In the genomic region with DNA sequence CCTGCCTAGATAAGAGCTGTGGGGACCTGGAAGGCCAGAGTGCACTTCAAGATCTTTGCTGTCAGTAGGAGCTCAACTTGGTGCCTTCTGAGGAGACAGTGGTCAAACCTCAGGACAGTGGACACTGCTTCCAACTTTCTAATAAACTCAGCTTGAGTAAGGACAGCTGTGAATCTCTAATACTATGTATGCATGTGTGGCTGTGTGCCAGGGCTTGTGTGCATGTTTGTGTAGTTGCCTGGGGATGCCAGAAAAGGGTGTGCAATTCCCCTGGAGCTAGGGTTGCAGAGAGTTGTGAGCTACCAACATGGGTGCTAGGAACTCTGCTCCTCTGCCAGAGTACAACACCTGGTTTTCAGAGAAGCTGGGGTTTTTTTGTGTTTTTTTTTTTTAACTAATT, we compare ENCODE assay signal across 23 mouse cellular contexts.
"Had no signal": no experiment of that assay in that cellular context is flagged by ENCODE, and none has a peak within 500 bp of the region (broad histone marks: within the 10 kb centered on the region; RNA-seq: fewer than 3 reads in every experiment).

No protein-coding gene starts in this region.

- H3K4me2 ChIP-seq: heart, embryonic 11.5 days; heart, embryonic 13.5 days; heart, embryonic 15.5 days; hindbrain, embryonic 13.5 days; hindbrain, embryonic 15.5 days; limb, embryonic 13.5 days; limb, embryonic 15.5 days; liver, embryonic 12.5 days had no signal

- DNase-seq: gastrocnemius, postnatal 14 days; gastrocnemius, postnatal 36 days; heart, adult 11 months; heart, adult 2 months; heart, postnatal 14 days; heart, postnatal 36 days; kidney, adult 18-20 months; kidney, adult 8-10 months; kidney, postnatal 25 days; layer of hippocampus, adult 9-11 months; layer of hippocampus, postnatal 36 days; left cerebral cortex, postnatal 4 days had no signal

- H3K9me3 ChIP-seq: heart, embryonic 13.5 days; heart, embryonic 15.5 days; hindbrain, embryonic 13.5 days; hindbrain, embryonic 15.5 days; limb, embryonic 15.5 days; liver, embryonic 12.5 days had no signal

- H3K9ac ChIP-seq: heart, embryonic 13.5 days; heart, embryonic 15.5 days; hindbrain, embryonic 13.5 days; hindbrain, embryonic 15.5 days; limb, embryonic 13.5 days; limb, embryonic 15.5 days; liver, embryonic 12.5 days; liver, embryonic 14.5 days had no signal

- H3K27me3 ChIP-seq: heart, embryonic 13.5 days; heart, embryonic 15.5 days; hindbrain, embryonic 13.5 days; hindbrain, embryonic 15.5 days; limb, embryonic 13.5 days; limb, embryonic 15.5 days; liver, embryonic 12.5 days had no signal

- ATAC-seq: hindbrain, postnatal 0 days; intestine, embryonic 16.5 days; liver, embryonic 12.5 days had no signal

- H3K27ac ChIP-seq: heart, adult 2 months; heart, embryonic 13.5 days; heart, embryonic 15.5 days; hindbrain, embryonic 13.5 days; hindbrain, embryonic 15.5 days; hindbrain, postnatal 0 days; limb, embryonic 13.5 days; limb, embryonic 15.5 days; liver, embryonic 12.5 days; liver, embryonic 14.5 days had no signal

- H3K4me3 ChIP-seq: heart, adult 2 months; heart, embryonic 13.5 days; heart, embryonic 15.5 days; hindbrain, embryonic 13.5 days; hindbrain, embryonic 15.5 days; limb, embryonic 13.5 days; limb, embryonic 15.5 days; liver, embryonic 12.5 days had no signal

- H3K4me1 ChIP-seq: heart, embryonic 15.5 days; hindbrain, embryonic 13.5 days; hindbrain, embryonic 15.5 days; limb, embryonic 13.5 days; limb, embryonic 15.5 days; liver, embryonic 12.5 days had no signal
